Mouse (Mus musculus): ENCODE results near the gene Ubald1. TPM values are rescaled to one million over a fixed set of nuclear protein-coding genes. Genes with fewer than 3 reads are reported as not detected.

The Ubald1 gene
- total RNA-seq, 2 experiments from 2014 or later, result 86.6 to 88.2 TPM

DNA sequence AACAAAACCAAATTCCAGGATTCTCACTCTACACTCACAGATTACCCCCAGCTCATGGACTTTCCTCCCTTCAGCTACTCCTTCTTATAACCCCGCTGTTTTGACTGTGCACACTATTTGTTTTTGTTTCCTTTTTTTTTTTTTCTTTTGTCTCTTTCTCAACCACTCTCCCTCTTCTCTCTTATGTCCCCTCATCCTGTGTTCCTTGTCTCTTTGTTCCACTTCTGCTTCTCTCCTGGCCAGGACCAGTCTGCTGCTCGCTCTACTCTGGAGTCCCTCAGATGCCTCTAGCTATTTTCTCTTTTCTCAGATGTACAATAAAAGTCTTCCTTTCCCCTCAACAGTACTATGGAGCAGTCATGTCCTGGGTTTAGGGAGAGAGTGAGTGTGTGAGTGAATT lies 22.3 kb upstream of the Ubald1 start:
- intact Hi-C loops (cut with DNase I), result no loop called here
- no peak for DNase-seq (ENCODE audit: low spot score in 2 of 2)

GRCm38 (mm10) chr16:4901167-4901566 lies 21.1 kb upstream of the Ubald1 start:
- intact Hi-C loops (cut with DNase I), result no loop called here
- DNase-seq (ENCODE audit: low spot score in 2 of 2), result no peak

- intact Hi-C loops (cut with DNase I), result no loop called here
- no peak for DNase-seq (ENCODE audit: low spot score in 2 of 2)
These were observed 19.6 kb upstream of the Ubald1 start for GRCm38 (mm10) chr16:4899711-4900110.

GRCm38 (mm10) chr16:4898881-4899280 lies 18.8 kb upstream of the Ubald1 start:
- DNase-seq (ENCODE audit: low spot score in 2 of 2), result no peak
- intact Hi-C loops (cut with DNase I), result no loop called here

DNA sequence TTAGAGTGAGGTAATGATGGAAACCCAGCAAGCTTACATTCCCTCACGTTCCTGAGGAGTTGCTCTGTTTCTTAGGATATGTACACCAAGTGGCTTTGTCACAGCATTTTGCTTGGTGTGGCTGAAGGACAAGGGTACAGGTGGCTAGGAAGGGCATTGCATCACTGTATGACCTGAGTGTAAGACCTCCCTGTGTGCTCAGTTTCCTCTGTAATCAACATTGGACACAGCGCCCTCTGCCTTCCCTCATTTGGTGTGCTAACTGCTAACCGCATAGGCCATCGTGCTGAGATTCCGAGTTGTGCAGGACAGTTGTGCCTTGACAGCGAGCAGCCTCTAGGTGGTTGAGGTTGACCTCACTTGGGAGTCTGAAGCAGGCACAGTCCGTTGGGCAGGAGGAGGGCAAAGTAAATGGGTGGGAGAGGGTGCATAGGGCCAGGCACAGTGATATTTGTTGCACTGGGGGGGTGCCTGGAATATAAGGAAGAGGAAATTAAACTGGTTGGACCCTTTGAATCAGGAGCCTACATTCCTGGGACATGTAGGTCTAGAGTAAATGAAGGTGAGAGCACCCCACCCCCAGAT lies 17.1 kb upstream of the Ubald1 start:
- intact Hi-C loops (cut with DNase I), result no loop called here
- no peak for DNase-seq (ENCODE audit: low spot score in 2 of 2)

- intact Hi-C loops (cut with DNase I), result no loop called here
- DNase-seq (ENCODE audit: low spot score in 2 of 2), result peak in 1 of 2 experiments; percentile 21
These were observed 16.3 kb upstream of the Ubald1 start for GRCm38 (mm10) chr16:4896249-4897027.

DNA sequence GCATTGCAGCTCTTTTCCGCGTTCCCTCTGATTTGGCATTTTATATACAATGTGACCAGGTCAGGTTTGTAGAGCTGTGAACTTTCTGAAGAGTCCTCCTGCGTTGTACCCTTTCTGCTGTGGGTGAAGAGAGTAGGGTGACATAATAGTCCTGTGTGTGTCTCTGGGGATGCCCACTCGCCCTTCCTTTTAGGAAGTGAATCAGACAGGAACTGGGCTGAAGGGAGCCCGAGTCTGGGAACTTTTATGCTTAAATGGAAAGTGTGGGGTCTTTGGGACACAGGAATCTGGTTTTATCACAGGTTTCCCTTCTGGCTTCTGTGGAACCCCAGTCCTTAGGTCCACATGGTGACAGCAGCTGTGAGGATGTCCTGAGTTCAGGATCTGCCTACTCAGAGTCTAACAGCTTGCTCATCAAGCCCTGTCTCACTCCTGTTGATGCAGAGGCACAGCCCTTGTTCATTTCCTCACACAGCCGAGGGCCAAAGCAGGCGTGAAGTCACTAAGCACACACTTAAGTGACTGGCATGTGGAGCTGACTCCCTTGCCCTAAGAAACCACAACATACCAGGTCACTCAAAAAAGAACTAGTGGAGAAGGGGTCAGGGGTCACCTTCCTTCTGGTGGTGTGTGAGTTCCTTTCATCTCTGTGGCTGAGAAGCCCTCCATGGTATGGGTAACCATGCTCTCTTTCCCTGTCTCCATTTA lies 14.2 kb upstream of the Ubald1 start:
- no peak for DNase-seq (ENCODE audit: low spot score in 2 of 2)
- intact Hi-C loops (cut with DNase I), result no loop called here

GRCm38 (mm10) chr16:4892171-4892570 lies 12.1 kb upstream of the Ubald1 start:
- DNase-seq (ENCODE audit: low spot score in 2 of 2), result no peak
- intact Hi-C loops (cut with DNase I), result no loop called here

- no peak for DNase-seq (ENCODE audit: low spot score in 2 of 2)
- intact Hi-C loops (cut with DNase I), result no loop called here
These were observed 10.1 kb upstream of the Ubald1 start for GRCm38 (mm10) chr16:4890201-4890709.

- intact Hi-C loops (cut with DNase I), result loop anchor here (2.0 kb wide), 2 partner anchors 26 to 78 kb away; partner anchors contain the start of gene Anks3
- no peak for DNase-seq (ENCODE audit: low spot score in 2 of 2)
These were observed 6.5 kb upstream of the Ubald1 start for GRCm38 (mm10) chr16:4886690-4887020.

- intact Hi-C loops (cut with DNase I), result loop anchor here (2.0 kb wide), 2 partner anchors 27 to 79 kb away; partner anchors contain the start of gene Anks3
- peak; percentile 86 to 90 for DNase-seq (ENCODE audit: low spot score in 2 of 2)
These were observed 5.9 kb upstream of the Ubald1 start, which contains the start of gene Mgrn1 for GRCm38 (mm10) chr16:4885760-4886689. Gene Mgrn1, plus strand, starts transcription at chr16:4886249.

DNA sequence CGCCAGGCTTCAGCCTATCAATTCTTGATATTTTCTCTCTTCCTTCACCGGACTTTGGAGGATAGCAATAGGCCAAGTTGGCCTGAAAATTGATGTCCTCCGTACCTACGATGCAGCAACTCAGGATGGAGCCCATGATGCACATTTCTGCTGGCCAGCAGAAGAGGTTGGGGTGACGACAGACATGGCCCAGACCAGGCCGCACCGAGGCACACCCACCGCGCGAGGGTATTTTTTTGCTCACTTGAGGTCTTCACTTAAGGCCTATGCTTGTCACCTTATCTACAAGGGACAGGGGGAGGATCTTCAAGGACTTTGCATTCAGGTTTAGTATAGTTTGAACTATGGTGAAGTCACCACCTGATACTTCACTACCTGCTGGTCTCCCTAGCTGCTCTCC lies 4.8 kb upstream of the Ubald1 start:
- DNase-seq (ENCODE audit: low spot score in 2 of 2), result no peak
- intact Hi-C loops (cut with DNase I), result no loop called here

- intact Hi-C loops (cut with DNase I), result no loop called here
- peak in 1 of 2 experiments; percentile 54 for DNase-seq (ENCODE audit: low spot score in 2 of 2)
These were observed 1.6 kb upstream of the Ubald1 start for GRCm38 (mm10) chr16:4881400-4882351.

DNA sequence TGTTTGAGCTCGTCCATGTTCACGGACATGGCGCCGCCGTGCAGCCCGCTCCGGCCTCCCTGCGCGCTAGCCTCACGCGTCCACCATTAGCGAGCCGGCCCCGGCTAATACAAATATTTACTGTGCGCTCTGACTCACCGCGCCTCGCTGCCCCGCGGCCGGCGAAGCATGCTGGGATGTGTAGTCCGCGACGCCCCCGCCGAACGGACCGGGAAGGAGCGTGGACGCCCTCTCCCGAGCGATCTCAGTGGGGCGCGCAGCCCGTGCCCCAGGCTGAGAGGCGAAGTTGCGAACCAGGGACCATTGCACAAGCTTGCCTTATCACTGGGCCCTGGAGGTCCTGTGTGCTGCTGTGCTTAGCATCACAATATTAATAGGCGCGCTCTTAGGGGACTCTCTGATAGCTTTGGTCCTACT lies 399 bp downstream of the Ubald1 start:
- peak; percentile 92 to 93 for DNase-seq (ENCODE audit: low spot score in 2 of 2)
- intact Hi-C loops (cut with DNase I), result loop anchor here (5.0 kb wide), 1 partner anchor 33 kb away; no protein-coding TSS in a partner anchor

DNA sequence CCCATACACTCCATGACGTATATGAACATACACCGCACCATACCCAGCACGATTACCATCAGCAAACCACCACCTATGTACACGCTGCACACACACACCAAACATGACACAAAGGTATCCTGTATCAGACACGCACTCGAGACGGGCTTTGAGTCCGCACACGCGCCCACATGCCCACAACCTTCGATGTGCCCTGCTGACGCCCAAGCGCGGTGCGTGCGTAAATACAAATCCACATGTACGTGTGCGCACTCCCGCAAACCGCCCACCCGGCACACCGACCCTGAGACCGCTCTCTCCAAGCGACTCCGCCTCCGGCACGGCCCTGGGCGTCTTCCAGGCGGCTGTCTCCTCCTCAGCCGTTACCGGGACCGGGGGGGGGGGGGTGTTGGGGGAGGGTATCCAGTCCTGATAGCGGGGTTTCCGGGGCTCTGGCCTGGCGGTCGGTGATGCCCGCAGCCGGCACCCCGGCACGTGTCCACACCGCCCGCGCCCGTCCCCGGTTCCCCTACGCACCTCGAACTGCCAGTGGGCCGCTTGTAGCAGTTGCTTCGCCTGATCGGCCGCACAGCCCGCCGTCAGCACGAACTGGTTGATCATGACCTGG lies 911 bp downstream of the Ubald1 start:
- intact Hi-C loops (cut with DNase I), result loop anchor here (5.0 kb wide), 1 partner anchor 33 kb away; no protein-coding TSS in a partner anchor
- DNase-seq (ENCODE audit: low spot score in 2 of 2), result peak; percentile 69 to 70

DNA sequence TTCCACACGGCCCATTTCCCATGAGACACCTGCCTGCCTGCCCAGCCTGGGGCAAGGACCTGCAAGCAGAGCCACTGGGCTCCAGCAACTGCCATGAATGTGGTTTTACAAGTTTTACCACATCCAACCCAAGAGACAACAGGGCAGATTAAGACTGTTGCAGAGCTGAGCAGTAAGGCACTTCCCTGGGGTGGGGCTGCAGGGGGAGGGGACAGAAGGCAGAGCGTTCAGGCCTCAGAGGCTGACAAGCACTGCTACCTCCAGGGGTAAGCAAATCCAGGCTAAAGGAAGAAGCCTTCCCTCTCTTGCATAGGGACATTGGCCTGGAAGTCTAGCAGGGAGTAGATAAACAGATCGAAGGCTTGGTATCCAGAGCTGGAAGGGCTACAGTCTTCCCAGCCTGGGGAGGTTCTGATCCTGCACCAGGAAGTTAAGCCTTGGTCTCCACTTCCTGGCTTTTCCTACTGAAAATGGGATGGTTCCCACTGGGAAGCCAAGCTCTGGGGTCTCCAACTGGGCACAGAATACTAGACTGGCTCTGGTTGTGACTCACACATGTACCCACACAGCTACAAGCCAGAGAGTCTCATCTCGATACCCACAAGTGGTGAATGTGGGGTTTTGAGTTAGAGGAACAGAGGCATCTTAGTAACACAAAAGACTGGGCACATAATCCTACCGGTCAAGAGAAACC lies 1.8 kb downstream of the Ubald1 start:
- peak in 1 of 2 experiments; percentile 24 for DNase-seq (ENCODE audit: low spot score in 2 of 2)

GRCm38 (mm10) chr16:4877701-4878100 lies 2.4 kb downstream of the Ubald1 start:
- no peak for DNase-seq (ENCODE audit: low spot score in 2 of 2)
- intact Hi-C loops (cut with DNase I), result loop anchor here (5.0 kb wide), 1 partner anchor 35 kb away; no protein-coding TSS in a partner anchor

More for the DNA sequence above, 1.8 kb downstream of the Ubald1 start:
- intact Hi-C loops (cut with DNase I), result loop anchor here (5.0 kb wide), 1 partner anchor 34 kb away; no protein-coding TSS in a partner anchor
